Mouse (Mus musculus): ENCODE measurements at regions not wholly inside any gene's neighbourhood (a gene's known extent, or its start where the extent isn't known, plus 50 kb on each side); places are given as distances from the start of the nearest gene placed in this dataset.

GRCm38 (mm10) chr10:96351320-96351719 lies 214.9 kb downstream of the Gm5426 start:
- WGBS, result 72% methylated on average over 7 of the region's 7 CpGs
- Histone ChIP-seq H3K4me1 (ENCODE audit: control insufficient read depth, insufficient read depth, low read length) (no peaks in the 10 kb centered on the region), H3K27ac (ENCODE audit: low read length) (no peak overlapping the region), H3K9ac (ENCODE audit: low read depth, low read length) (no peak overlapping the region), H3K4me3 (ENCODE audit: low read length) (no peak overlapping the region), H3K36me3 (ENCODE audit: control insufficient read depth, insufficient read depth, low read length) (no peaks in the 10 kb centered on the region), H3K27me3 (replicated peaks; ENCODE audit: control insufficient read depth, insufficient read depth, low read length) (no peaks in the 10 kb centered on the region), H3K9me3 (ENCODE audit: control insufficient read depth, low read length) (no peaks in the 10 kb centered on the region), H3K4me2 (ENCODE audit: low read depth, low read length) (no peak overlapping the region)
- ATAC-seq, result no peak

DNA sequence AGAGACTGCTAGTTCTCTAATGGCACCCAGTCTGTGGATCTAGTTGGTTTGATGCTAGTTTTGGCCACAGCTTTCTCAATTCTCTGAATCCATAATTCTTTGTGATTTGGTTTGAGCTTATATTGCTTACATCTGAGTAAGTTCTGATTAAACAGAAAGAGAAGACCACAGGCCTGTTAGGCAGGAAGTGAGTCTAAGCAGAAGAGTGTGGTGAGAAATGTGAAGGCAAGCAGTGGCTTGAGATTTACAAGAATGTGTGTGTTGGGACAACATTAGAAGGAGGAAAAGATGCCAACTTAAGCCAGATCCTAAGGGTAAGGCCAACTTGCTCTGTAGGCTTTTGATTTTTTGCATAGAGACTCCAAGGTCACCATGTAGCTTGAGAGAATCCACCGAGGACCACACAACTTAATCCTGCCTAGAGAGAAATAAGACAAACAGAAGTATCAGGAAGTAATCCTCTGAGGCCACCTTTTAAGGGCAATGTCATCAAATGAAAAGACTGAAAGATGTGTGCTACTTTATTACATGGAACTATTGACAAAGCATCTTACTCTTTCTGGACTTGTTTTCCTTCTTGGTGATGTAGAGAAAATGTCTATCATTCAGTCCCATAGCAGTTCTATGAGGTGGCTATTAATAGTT lies 220.7 kb downstream of the Gm5426 start:
- H3K4me3 ChIP-seq (ENCODE audit: low read length), result no peak overlapping the region
- no peak overlapping the region for H3K4me2 ChIP-seq (ENCODE audit: low read depth, low read length)
- H3K36me3 ChIP-seq (ENCODE audit: control insufficient read depth, insufficient read depth, low read length), result no peaks in the 10 kb centered on the region
- no peaks in the 10 kb centered on the region for H3K27me3 ChIP-seq (replicated peaks; ENCODE audit: control insufficient read depth, insufficient read depth, low read length)
- no peak for ATAC-seq
- H3K27ac ChIP-seq (ENCODE audit: low read length), result no peak overlapping the region
- H3K4me1 ChIP-seq (ENCODE audit: control insufficient read depth, insufficient read depth, low read length), result no peaks in the 10 kb centered on the region
- no peaks in the 10 kb centered on the region for H3K9me3 ChIP-seq (ENCODE audit: control insufficient read depth, low read length)
- no peak overlapping the region for H3K9ac ChIP-seq (ENCODE audit: low read depth, low read length)
- 53% methylated on average over 1 of the region's 1 CpGs for WGBS

GRCm38 (mm10) chr10:96357632-96358031 lies 221.2 kb downstream of the Gm5426 start:
- no peak overlapping the region for H3K9ac ChIP-seq (ENCODE audit: low read depth, low read length)
- no peak overlapping the region for H3K27ac ChIP-seq (ENCODE audit: low read length)
- no peaks in the 10 kb centered on the region for H3K4me1 ChIP-seq (ENCODE audit: control insufficient read depth, insufficient read depth, low read length)
- ATAC-seq, result no peak
- no peak overlapping the region for H3K4me3 ChIP-seq (ENCODE audit: low read length)
- no peaks in the 10 kb centered on the region for H3K27me3 ChIP-seq (replicated peaks; ENCODE audit: control insufficient read depth, insufficient read depth, low read length)
- H3K36me3 ChIP-seq (ENCODE audit: control insufficient read depth, insufficient read depth, low read length), result no peaks in the 10 kb centered on the region
- no peaks in the 10 kb centered on the region for H3K9me3 ChIP-seq (ENCODE audit: control insufficient read depth, low read length)
- H3K4me2 ChIP-seq (ENCODE audit: low read depth, low read length), result no peak overlapping the region
- 88% methylated on average over 5 of the region's 5 CpGs for WGBS

- H3K36me3 ChIP-seq (ENCODE audit: control insufficient read depth, insufficient read depth, low read length), result no peaks in the 10 kb centered on the region
- WGBS, result 74% methylated on average over 2 of the region's 2 CpGs
- H3K9ac ChIP-seq (ENCODE audit: low read depth, low read length), result no peak overlapping the region
- no peak overlapping the region for H3K4me2 ChIP-seq (ENCODE audit: low read depth, low read length)
- no peaks in the 10 kb centered on the region for H3K27me3 ChIP-seq (replicated peaks; ENCODE audit: control insufficient read depth, insufficient read depth, low read length)
- no peak for ATAC-seq
- H3K27ac ChIP-seq (ENCODE audit: low read length), result no peak overlapping the region
- H3K9me3 ChIP-seq (ENCODE audit: control insufficient read depth, low read length), result no peaks in the 10 kb centered on the region
- H3K4me3 ChIP-seq (ENCODE audit: low read length), result no peak overlapping the region
- H3K4me1 ChIP-seq (ENCODE audit: control insufficient read depth, insufficient read depth, low read length), result no peaks in the 10 kb centered on the region
Measured at GRCm38 (mm10) chr10:96358984-96359383, 222.6 kb downstream of the Gm5426 start.

- ATAC-seq, result no peak
- Histone ChIP-seq H3K4me2 (ENCODE audit: low read depth, low read length) (no peak overlapping the region), H3K27me3 (replicated peaks; ENCODE audit: control insufficient read depth, insufficient read depth, low read length) (no peaks in the 10 kb centered on the region), H3K27ac (ENCODE audit: low read length) (no peak overlapping the region), H3K4me3 (ENCODE audit: low read length) (no peak overlapping the region), H3K36me3 (ENCODE audit: control insufficient read depth, insufficient read depth, low read length) (no peaks in the 10 kb centered on the region), H3K9ac (ENCODE audit: low read depth, low read length) (no peak overlapping the region), H3K9me3 (ENCODE audit: control insufficient read depth, low read length) (no peaks in the 10 kb centered on the region), H3K4me1 (ENCODE audit: control insufficient read depth, insufficient read depth, low read length) (no peaks in the 10 kb centered on the region)
- WGBS, result 56% methylated on average over 3 of the region's 3 CpGs
Measured at GRCm38 (mm10) chr10:96362211-96362610, 225.8 kb downstream of the Gm5426 start.

DNA sequence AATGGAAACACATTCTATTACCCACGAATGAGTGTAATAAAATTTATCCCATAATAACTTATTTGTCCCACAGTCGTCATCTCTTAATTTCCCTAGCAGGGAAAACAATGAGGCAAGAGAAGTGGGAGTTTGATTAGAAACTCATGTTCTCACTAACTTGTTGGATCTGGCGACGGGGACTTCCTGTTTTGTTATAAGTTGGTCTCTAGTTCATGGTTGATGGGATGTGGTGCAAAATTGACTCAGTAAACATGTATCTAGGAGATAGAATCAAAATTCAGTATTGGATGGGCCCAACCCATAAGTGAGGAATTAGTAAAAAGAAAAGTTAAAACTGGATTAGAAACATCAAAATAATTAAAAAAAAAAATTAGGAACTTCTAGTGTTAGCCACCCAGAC lies 227.5 kb downstream of the Gm5426 start:
- no peak overlapping the region for H3K9ac ChIP-seq (ENCODE audit: low read depth, low read length)
- H3K4me3 ChIP-seq (ENCODE audit: low read length), result no peak overlapping the region
- no peaks in the 10 kb centered on the region for H3K4me1 ChIP-seq (ENCODE audit: control insufficient read depth, insufficient read depth, low read length)
- H3K27ac ChIP-seq (ENCODE audit: low read length), result no peak overlapping the region
- H3K9me3 ChIP-seq (ENCODE audit: control insufficient read depth, low read length), result no peaks in the 10 kb centered on the region
- ATAC-seq, result no peak
- WGBS, result 81% methylated on average over 4 of the region's 4 CpGs
- no peak overlapping the region for H3K4me2 ChIP-seq (ENCODE audit: low read depth, low read length)
- no peaks in the 10 kb centered on the region for H3K27me3 ChIP-seq (replicated peaks; ENCODE audit: control insufficient read depth, insufficient read depth, low read length)
- no peaks in the 10 kb centered on the region for H3K36me3 ChIP-seq (ENCODE audit: control insufficient read depth, insufficient read depth, low read length)

DNA sequence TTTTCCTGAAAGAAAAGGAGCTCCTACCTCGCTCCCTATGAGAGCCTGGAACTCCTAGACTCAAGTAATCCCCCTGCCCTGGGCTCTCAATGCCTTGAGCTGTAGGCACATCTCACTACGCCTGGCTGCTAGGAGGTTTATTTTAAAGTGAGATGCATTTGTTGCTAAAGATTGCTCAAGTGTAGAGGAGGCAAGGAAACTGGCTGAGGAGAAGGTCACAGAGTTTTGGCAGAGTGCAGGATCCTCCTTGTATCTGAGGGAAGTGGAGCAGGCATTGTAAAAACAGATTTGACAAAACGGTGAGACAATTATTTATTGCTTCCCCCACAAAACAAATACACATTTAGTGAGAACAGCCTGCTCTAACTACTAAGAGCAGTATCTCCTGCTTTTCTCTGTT lies 228.7 kb downstream of the Gm5426 start:
- no peak for ATAC-seq
- WGBS, result 52% methylated on average over 3 of the region's 3 CpGs
- Histone ChIP-seq H3K4me2 (ENCODE audit: low read depth, low read length) (no peak overlapping the region), H3K36me3 (ENCODE audit: control insufficient read depth, insufficient read depth, low read length) (no peaks in the 10 kb centered on the region), H3K27me3 (replicated peaks; ENCODE audit: control insufficient read depth, insufficient read depth, low read length) (no peaks in the 10 kb centered on the region), H3K27ac (ENCODE audit: low read length) (no peak overlapping the region), H3K4me3 (ENCODE audit: low read length) (no peak overlapping the region), H3K9me3 (ENCODE audit: control insufficient read depth, low read length) (no peaks in the 10 kb centered on the region), H3K9ac (ENCODE audit: low read depth, low read length) (no peak overlapping the region), H3K4me1 (ENCODE audit: control insufficient read depth, insufficient read depth, low read length) (no peaks in the 10 kb centered on the region)

- WGBS, result 88% methylated on average over 2 of the region's 2 CpGs
- Histone ChIP-seq H3K9ac (ENCODE audit: low read depth, low read length) (no peak overlapping the region), H3K4me2 (ENCODE audit: low read depth, low read length) (no peak overlapping the region), H3K4me1 (ENCODE audit: control insufficient read depth, insufficient read depth, low read length) (0 out of 2 replicates have a peak, but pooled peaks cover 3% of the 10 kb centered on the region), H3K4me3 (ENCODE audit: low read length) (no peak overlapping the region), H3K9me3 (ENCODE audit: control insufficient read depth, low read length) (no peaks in the 10 kb centered on the region), H3K27ac (ENCODE audit: low read length) (no peak overlapping the region), H3K36me3 (ENCODE audit: control insufficient read depth, insufficient read depth, low read length) (no peaks in the 10 kb centered on the region), H3K27me3 (replicated peaks; ENCODE audit: control insufficient read depth, insufficient read depth, low read length) (no peaks in the 10 kb centered on the region)
- no peak for ATAC-seq
Measured at GRCm38 (mm10) chr10:96366871-96367270, 230.5 kb downstream of the Gm5426 start.

- H3K9ac ChIP-seq (ENCODE audit: low read depth, low read length), result no peak overlapping the region
- H3K4me2 ChIP-seq (ENCODE audit: low read depth, low read length), result no peak overlapping the region
- no peak for ATAC-seq
- 69% methylated on average over 21 of the region's 21 CpGs for WGBS
- no peaks in the 10 kb centered on the region for H3K9me3 ChIP-seq (ENCODE audit: control insufficient read depth, low read length)
- no peaks in the 10 kb centered on the region for H3K36me3 ChIP-seq (ENCODE audit: control insufficient read depth, insufficient read depth, low read length)
- 0 out of 2 replicates have a peak, but pooled peaks cover 3% of the 10 kb centered on the region for H3K4me1 ChIP-seq (ENCODE audit: control insufficient read depth, insufficient read depth, low read length)
- H3K27me3 ChIP-seq (replicated peaks; ENCODE audit: control insufficient read depth, insufficient read depth, low read length), result no peaks in the 10 kb centered on the region
- H3K4me3 ChIP-seq (ENCODE audit: low read length), result no peak overlapping the region
- H3K27ac ChIP-seq (ENCODE audit: low read length), result no peak overlapping the region
Measured at GRCm38 (mm10) chr10:96370547-96371320, 234.3 kb downstream of the Gm5426 start.

Data from intestine, embryonic 16.5 days (tissue).